Mouse (Mus musculus): ENCODE measurements around the gene Csf3. TPM values are rescaled to one million over a fixed set of nuclear protein-coding genes. Genes with fewer than 3 reads are reported as not detected.

The Csf3 gene
- polyA plus RNA-seq, 1 experiment from 2014 or later = not detected

DNA sequence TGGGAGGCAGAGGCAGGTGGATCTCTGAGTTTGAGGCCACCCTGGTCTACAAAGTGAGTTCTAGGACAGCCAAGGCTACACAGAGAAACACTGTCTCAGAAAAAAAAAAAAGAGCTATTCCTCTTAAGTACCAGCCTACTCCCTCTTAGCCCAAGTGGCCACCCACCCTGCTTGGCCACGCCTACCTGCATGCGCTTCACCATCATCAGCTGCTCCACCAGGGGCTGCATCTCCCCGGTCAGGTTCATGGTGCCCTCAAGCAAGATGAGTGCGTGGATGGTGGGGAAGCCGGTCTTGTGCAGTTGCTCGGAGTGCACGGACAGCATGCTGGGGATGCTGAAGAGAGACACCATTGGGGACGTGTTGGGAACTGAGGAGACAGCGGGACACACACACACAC, 14.9 kb downstream of the Csf3 start:
- Histone ChIP-seq H3K4me3 (replicated peaks) (no peak overlapping the region), H3K27me3 (replicated peaks) (no peaks in the 10 kb centered on the region), H3K36me3 (peaks cover 38% of the 10 kb centered on the region), H3K9me3 (no peaks in the 10 kb centered on the region), H3K4me1 (replicated peaks) (0 out of 2 replicates have a peak, but pooled peaks cover 2% of the 10 kb centered on the region), H3K27ac (no peak overlapping the region), H3K4me2 (replicated peaks) (no peak overlapping the region), H3K9ac (no peak overlapping the region)
- ATAC-seq = no peak
- whole genome bisulfite sequencing = 94% methylated on average over 9 of the region's 9 CpGs

DNA sequence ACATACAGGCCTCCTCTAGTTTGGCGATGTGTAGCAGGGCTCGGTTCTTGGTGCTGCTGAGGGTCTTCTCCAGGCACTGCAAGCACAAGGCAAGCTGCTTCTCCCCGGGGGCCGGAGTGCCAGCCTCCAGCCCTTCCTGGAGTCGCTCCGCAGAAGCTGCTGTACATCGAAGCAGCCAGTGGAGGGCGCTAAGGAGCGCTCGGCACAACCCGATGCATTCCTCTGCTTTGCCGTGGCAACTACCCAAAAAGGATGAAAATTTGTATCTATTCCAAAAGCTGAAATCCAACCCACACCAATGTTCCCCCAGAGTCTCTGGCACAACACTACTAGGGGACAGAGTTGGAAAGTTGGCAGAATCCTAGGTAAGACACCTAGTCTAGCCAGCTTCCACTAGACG, 16.8 kb downstream of the Csf3 start:
- H3K36me3 ChIP-seq = peaks cover 29% of the 10 kb centered on the region
- peaks cover 13% of the 10 kb centered on the region; the same call in 1 of the 2 replicates for H3K4me1 ChIP-seq (replicated peaks)
- ATAC-seq = no peak
- no peak overlapping the region for H3K9ac ChIP-seq
- no peaks in the 10 kb centered on the region for H3K9me3 ChIP-seq
- WGBS = 29% methylated on average over 13 of the region's 13 CpGs
- no peak overlapping the region for H3K4me3 ChIP-seq (replicated peaks)
- no peak overlapping the region for H3K4me2 ChIP-seq (replicated peaks)
- no peaks in the 10 kb centered on the region for H3K27me3 ChIP-seq (replicated peaks)
- H3K27ac ChIP-seq = 0 out of 2 replicates have a peak overlapping the region, but pooled peaks have one; percentile 17

DNA sequence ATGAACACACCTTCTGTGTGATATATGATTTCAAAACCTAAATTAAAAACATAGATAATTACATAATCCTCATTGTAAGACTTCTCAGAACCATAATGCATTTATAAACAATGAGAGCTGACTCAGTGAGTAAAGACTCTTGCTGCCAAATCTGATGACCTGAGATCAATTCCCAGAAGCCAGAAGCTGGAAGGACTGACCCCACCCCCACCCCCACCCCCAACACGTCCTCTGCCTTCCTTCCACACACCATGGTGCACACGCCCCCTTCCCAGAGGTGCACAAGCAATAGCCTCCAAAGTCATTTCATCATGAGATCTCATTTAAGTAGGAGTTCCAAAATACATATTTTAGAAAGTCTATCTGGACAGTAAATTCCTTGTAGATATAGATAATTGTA, 19.7 kb downstream of the Csf3 start:
- peaks cover 13% of the 10 kb centered on the region; the same call in 1 of the 2 replicates for H3K4me1 ChIP-seq (replicated peaks)
- no peak overlapping the region for H3K4me3 ChIP-seq (replicated peaks)
- no peaks in the 10 kb centered on the region for H3K9me3 ChIP-seq
- H3K9ac ChIP-seq = no peak overlapping the region
- no peak for ATAC-seq
- 69% methylated on average over 2 of the region's 2 CpGs for WGBS
- H3K27ac ChIP-seq = no peak overlapping the region
- H3K36me3 ChIP-seq = 0 out of 2 replicates have a peak, but pooled peaks cover 10% of the 10 kb centered on the region
- no peak overlapping the region for H3K4me2 ChIP-seq (replicated peaks)
- no peaks in the 10 kb centered on the region for H3K27me3 ChIP-seq (replicated peaks)

DNA sequence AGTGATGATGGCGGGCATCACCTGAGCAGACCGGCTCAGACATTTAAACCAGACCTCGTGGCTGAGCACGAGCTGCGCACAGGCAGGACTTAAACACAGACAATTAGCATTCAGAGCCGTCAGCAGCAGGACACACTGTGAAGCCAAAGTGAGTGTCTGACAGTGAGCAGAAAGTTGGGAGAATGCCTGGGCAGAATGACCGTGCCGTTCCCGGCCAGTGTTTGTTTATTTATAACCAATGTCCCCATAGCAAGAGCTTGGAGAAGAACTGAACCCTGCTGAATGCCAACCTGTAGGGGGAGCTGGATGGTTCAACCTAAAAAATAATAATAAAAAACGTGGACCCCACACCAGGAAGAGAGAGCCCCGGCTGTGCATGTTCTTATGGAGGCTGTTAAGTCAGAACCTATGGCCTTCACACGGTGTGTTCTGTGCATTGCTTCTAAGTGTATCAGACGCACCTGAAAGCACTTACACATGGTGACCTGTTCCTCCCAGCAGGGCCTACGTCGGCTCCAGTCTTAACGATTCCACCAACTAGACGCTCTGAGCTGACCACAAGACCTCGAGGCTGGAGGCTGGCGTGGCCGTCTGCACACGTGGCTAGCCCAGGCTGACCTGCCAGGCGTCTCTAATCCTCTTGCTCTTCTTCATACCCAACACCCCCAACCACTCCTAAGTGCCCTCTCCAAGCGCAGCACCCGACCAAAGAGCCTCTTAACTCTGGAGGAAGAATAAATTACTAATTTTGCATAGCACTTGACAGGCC, 20.6 kb downstream of the Csf3 start:
- no peak overlapping the region for H3K4me2 ChIP-seq (replicated peaks)
- H3K9me3 ChIP-seq = no peaks in the 10 kb centered on the region
- no peak overlapping the region for H3K4me3 ChIP-seq (replicated peaks)
- H3K4me1 ChIP-seq (replicated peaks) = peaks cover 13% of the 10 kb centered on the region; the same call in 1 of the 2 replicates
- H3K36me3 ChIP-seq = 0 out of 2 replicates have a peak, but pooled peaks cover 9% of the 10 kb centered on the region
- peak overlapping the region; percentile 23; the same call in 1 of the 2 replicates for H3K27ac ChIP-seq
- ATAC-seq = 0 out of 2 replicates have a peak, but pooled peaks have one; percentile 12
- no peaks in the 10 kb centered on the region for H3K27me3 ChIP-seq (replicated peaks)
- 46% methylated on average over 24 of the region's 24 CpGs for WGBS
- no peak overlapping the region for H3K9ac ChIP-seq

DNA sequence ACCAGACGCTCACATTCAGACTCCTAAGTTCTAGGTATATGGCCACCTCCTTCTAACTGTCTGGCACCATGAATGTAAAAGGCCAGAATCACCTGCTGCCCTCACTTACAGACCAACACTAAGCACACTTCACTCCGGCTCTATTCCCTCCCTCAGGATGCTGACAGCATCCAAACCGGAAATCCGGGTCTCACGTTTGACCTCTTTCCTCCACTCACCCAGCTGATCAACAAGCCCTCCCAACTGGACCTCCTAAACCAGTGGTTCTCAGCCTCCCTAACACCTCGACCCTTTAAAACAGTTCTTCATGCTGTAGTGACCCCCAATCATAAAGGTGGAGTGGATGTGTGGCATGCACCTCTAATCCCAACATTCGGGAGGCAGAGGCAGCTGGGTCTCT, 22.0 kb downstream of the Csf3 start:
- H3K27me3 ChIP-seq (replicated peaks) = no peaks in the 10 kb centered on the region
- H3K27ac ChIP-seq = no peak overlapping the region
- H3K9me3 ChIP-seq = no peaks in the 10 kb centered on the region
- WGBS = 72% methylated on average over 7 of the region's 7 CpGs
- 0 out of 2 replicates have a peak, but pooled peaks cover 3% of the 10 kb centered on the region for H3K36me3 ChIP-seq
- H3K4me3 ChIP-seq (replicated peaks) = no peak overlapping the region
- no peak overlapping the region for H3K9ac ChIP-seq
- ATAC-seq = no peak
- H3K4me1 ChIP-seq (replicated peaks) = peaks cover 11% of the 10 kb centered on the region; the same call in 1 of the 2 replicates
- no peak overlapping the region for H3K4me2 ChIP-seq (replicated peaks)

DNA sequence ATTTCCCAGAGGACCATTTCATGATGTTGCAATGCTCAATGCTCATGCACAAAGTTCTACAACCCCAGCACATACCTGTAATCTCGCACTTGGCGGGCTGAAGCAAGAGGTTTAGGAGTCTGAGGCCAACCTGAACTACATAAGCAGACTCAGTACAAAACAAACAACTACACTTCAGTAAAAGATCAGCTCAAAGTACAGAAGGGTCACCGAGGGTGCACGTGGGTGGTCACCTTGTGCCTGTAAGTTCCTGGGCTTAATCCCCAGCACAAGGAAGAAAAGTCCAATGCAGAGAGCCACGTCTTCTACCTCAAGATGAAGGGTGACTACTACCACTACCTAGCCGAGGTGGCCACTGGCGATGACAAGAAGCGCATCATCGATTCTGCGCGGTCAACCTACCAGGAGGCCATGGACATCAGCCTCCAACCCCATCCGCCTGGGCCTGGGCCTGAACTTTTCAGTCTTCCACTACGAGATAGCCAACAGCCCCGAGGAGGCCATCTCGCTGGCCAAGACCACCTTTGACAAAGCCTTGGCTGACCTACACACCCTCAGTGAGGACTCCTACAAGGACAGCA, 25.0 kb downstream of the Csf3 start:
- Histone ChIP-seq H3K9me3 (no peaks in the 10 kb centered on the region), H3K27ac (no peak overlapping the region), H3K36me3 (no peaks in the 10 kb centered on the region), H3K27me3 (replicated peaks) (no peaks in the 10 kb centered on the region), H3K4me3 (replicated peaks) (no peak overlapping the region), H3K4me2 (replicated peaks) (no peak overlapping the region), H3K4me1 (replicated peaks) (peaks cover 15% of the 10 kb centered on the region), H3K9ac (no peak overlapping the region)
- ATAC-seq = no peak
- WGBS = 93% methylated on average over 15 of the region's 15 CpGs

DNA sequence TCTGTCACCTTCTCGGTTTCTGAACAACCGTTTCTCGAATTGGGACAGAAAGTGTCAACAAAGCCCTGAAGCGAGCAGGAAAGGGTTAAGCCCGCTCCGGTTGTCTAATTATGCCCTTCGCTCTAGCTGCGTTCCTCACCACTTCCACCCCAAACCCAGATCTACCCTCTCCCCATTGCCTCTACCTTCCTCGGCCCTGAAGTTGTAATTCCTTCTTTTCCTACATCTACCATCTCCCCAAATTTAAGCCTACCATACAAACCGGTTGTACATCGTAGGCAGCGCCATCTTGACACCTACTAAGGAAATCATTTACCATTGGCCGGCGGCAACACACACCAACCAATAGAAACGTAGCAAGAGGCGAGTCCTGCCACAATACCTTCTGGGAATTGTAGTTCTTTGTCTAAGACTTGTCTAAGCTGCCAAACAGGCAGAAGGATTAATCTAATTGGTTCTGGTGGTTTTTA, 28.1 kb downstream of the Csf3 start, which contains the start of gene Med24:
Gene Med24 (minus strand): TSS at position 317 of the 470 bp plus-strand sequence.
- Histone ChIP-seq H3K4me1 (replicated peaks) (peaks cover 4% of the 10 kb centered on the region; the same call in 1 of the 2 replicates), H3K4me3 (replicated peaks) (peak within 1 kb of the TSS; percentile 61), H3K4me2 (replicated peaks) (peak within 1 kb of the TSS; percentile 63), H3K27me3 (replicated peaks) (no peaks in the 10 kb centered on the region), H3K9me3 (0 out of 2 replicates have a peak, but pooled peaks cover 1% of the 10 kb centered on the region), H3K9ac (peak within 1 kb of the TSS; percentile 54), H3K36me3 (no peaks in the 10 kb centered on the region), H3K27ac (no peak within 1 kb of the TSS)
- WGBS = under 1% methylated on average over 16 of the region's 16 CpGs
- peak; percentile 94 for ATAC-seq

DNA sequence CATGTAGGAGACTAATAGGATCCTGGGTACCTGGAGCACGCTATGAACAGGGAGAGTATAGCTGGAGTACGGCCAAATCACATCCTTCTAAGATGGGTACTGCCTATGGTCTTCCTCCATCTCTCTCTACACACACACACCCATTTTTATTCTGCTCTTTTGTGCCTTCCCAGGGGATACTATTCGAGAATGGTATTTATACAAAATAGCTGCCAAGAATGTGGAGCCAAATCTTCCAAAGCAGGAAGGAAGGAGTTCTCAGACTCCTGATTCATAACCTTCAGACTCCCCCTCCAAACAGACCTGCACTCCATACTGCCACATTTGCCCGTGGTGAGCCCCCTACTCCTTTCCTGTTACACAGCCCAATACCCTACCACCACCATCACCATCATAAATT, 29.7 kb downstream of the Csf3 start:
- ATAC-seq = no peak
- 52% methylated on average over 4 of the region's 4 CpGs for WGBS

DNA sequence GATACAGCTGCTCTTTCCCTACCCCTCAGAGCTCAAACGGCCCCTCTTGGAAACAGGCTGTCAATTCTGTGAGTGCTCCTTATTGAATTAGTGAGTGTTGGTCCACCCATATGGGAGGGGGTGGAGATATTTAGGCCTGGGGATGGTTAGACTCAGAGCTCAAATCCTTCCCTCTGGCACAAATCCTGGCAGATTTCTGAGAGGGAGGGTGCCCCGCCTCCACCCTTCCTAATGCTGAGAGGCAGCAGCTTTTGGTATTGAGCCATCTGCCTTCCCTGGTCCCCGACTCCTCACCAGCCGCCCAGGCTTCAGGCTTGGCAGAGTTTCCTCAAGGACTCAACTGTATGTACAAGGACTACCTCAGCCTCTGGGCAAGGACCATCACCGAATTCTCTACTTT, 30.1 kb downstream of the Csf3 start:
- no peaks in the 10 kb centered on the region for H3K27me3 ChIP-seq (replicated peaks)
- 55% methylated on average over 5 of the region's 5 CpGs for WGBS
- H3K4me3 ChIP-seq (replicated peaks) = no peak overlapping the region
- ATAC-seq = peak; percentile 16; the same call in 1 of the 2 replicates
- peaks cover 4% of the 10 kb centered on the region; the same call in 1 of the 2 replicates for H3K4me1 ChIP-seq (replicated peaks)
- H3K9ac ChIP-seq = no peak overlapping the region
- H3K9me3 ChIP-seq = 0 out of 2 replicates have a peak, but pooled peaks cover 4% of the 10 kb centered on the region
- H3K4me2 ChIP-seq (replicated peaks) = no peak overlapping the region
- no peak overlapping the region for H3K27ac ChIP-seq
- H3K36me3 ChIP-seq = no peaks in the 10 kb centered on the region

More for the DNA sequence above, 29.7 kb downstream of the Csf3 start:
- H3K27me3 ChIP-seq (replicated peaks) = no peaks in the 10 kb centered on the region
- H3K27ac ChIP-seq = no peak overlapping the region
- H3K4me3 ChIP-seq (replicated peaks) = no peak overlapping the region
- H3K9ac ChIP-seq = no peak overlapping the region
- H3K9me3 ChIP-seq = 0 out of 2 replicates have a peak, but pooled peaks cover 4% of the 10 kb centered on the region
- H3K4me2 ChIP-seq (replicated peaks) = no peak overlapping the region
- H3K4me1 ChIP-seq (replicated peaks) = peaks cover 4% of the 10 kb centered on the region; the same call in 1 of the 2 replicates
- H3K36me3 ChIP-seq = no peaks in the 10 kb centered on the region

DNA sequence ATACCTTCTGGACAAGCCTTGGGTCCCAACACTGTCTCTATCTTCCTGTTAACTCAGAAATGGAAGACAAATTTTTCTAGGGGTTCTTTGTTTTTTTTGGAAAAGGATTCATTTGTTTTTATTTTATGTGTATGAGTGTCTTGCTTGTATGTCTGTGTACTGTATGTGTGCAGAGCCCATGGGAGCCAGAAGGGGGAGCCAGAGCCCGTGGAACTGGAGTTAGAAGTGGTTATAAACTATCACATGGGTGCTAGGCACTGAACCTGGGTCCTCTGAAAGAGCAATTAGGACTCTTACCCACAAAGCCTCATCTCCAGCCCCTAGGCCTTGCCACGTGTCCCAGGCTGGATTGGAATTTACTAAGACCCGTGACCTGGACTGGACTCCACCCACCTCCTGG, 33.0 kb downstream of the Csf3 start:
- no peak overlapping the region for H3K27ac ChIP-seq
- H3K36me3 ChIP-seq = no peaks in the 10 kb centered on the region
- ATAC-seq = no peak
- no peaks in the 10 kb centered on the region for H3K4me1 ChIP-seq (replicated peaks)
- H3K4me2 ChIP-seq (replicated peaks) = no peak overlapping the region
- H3K9me3 ChIP-seq = 0 out of 2 replicates have a peak, but pooled peaks cover 4% of the 10 kb centered on the region
- H3K9ac ChIP-seq = no peak overlapping the region
- 68% methylated on average over 3 of the region's 3 CpGs for WGBS
- H3K27me3 ChIP-seq (replicated peaks) = no peaks in the 10 kb centered on the region
- no peak overlapping the region for H3K4me3 ChIP-seq (replicated peaks)

DNA sequence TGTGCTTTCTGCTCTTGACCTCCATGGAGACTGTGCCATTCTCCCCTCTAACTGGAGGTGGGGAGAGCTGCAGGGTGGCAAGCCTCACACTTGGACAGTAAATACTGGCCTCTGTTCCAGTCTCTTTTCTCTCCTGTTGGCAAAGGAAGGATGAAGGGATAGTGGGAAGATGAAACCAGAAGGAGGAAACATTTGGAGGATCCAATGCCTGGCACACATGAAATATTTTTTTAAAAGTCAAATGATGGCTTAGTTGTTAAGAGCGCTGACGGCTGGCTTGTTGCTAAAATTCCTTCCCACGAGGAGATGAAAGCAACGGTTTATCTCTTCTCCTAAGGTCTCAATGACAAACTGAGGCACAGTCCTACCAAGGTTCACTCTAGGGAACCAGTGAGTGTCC, 34.0 kb downstream of the Csf3 start:
- Histone ChIP-seq H3K27me3 (replicated peaks) (no peaks in the 10 kb centered on the region), H3K4me2 (replicated peaks) (no peak overlapping the region), H3K36me3 (no peaks in the 10 kb centered on the region), H3K9ac (no peak overlapping the region), H3K4me3 (replicated peaks) (no peak overlapping the region), H3K4me1 (replicated peaks) (peaks cover 5% of the 10 kb centered on the region), H3K27ac (no peak overlapping the region), H3K9me3 (0 out of 2 replicates have a peak, but pooled peaks cover 4% of the 10 kb centered on the region)
- 95% methylated on average over 4 of the region's 4 CpGs for WGBS
- ATAC-seq = no peak

DNA sequence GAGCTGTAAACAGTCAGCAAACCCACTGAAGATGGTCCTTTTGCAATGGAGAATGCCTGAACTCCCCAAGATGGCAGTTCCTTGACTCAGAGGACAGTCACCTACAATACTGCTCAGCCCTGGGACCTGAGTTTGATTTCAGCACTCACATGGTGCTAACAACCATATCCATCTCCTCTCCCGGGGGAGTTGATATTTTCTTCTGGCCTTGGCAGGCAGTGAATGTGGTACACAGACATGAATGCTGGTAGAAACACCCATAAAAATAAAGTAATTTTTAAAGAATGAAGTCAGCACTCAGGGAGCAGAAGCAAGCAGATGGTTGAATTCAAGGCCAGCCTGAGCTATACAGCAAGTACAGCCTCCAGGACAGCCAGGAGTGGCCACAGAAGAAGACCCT, 35.1 kb downstream of the Csf3 start:
- H3K9ac ChIP-seq = no peak overlapping the region
- H3K4me3 ChIP-seq (replicated peaks) = no peak overlapping the region
- H3K4me1 ChIP-seq (replicated peaks) = peaks cover 15% of the 10 kb centered on the region
- H3K9me3 ChIP-seq = 0 out of 2 replicates have a peak, but pooled peaks cover 4% of the 10 kb centered on the region
- ATAC-seq = no peak
- H3K4me2 ChIP-seq (replicated peaks) = no peak overlapping the region
- H3K36me3 ChIP-seq = no peaks in the 10 kb centered on the region
- no peaks in the 10 kb centered on the region for H3K27me3 ChIP-seq (replicated peaks)
- H3K27ac ChIP-seq = no peak overlapping the region
- WGBS = 89% methylated on average over 1 of the region's 1 CpGs

Data from intestine, embryonic 15.5 days (tissue).